Mouse (Mus musculus) thymus, adult 2 months (tissue): ENCODE measurements at regions not wholly inside any gene's neighbourhood (a gene's known extent, or its start where the extent isn't known, plus 50 kb on each side); places are given as distances from the start of the nearest gene placed in this dataset.

Experiments used
- CTCF ChIP-seq: fragments of 200-500 bp; IDR thresholded peaks from 2 replicates; pipeline ENCODE4 v1.5.1; 2012; ENCODE audit warnings: mild to moderate bottlenecking, control low read depth, low read length, moderate library complexity, borderline replicate concordance; ENCODE audit not compliant: control insufficient read depth, poor library complexity, insufficient read depth; ENCODE audit errors: extremely low read depth
- POLR2A ChIP-seq: fragments of 200-500 bp; IDR thresholded peaks from 2 replicates; pipeline ENCODE4 v1.6.1; 2012; ENCODE audit warnings: mild to moderate bottlenecking, low read length, control low read depth, moderate library complexity; ENCODE audit not compliant: control insufficient read depth, poor library complexity, insufficient read depth; ENCODE audit errors: extremely low read depth

DNA sequence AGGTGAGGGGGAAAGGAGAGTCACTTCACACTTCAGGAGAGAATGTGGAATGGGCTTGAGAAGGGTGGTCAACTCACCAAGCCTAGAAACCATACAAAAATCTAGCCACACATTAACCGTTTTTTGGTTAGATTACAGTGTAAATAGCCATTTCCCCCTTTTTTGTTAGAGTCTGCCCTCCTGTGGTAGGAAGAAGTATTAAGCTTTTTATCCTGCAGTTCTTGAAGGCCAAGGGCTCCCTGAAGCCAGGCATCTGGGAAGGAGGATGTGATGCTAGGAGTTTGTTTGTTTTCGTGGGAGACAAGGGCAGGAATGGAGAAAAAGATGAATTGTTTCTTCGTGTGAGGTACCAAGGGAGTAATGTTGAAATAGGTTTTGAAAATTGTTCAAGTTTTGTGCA lies 73.5 kb upstream of the Ccdc160 start:
- no peak for TF ChIP-seq CTCF
- TF ChIP-seq POLR2A: no peak
